Mouse (Mus musculus): ENCODE results near the gene Ngef. TPM values are rescaled to one million over a fixed set of nuclear protein-coding genes. Genes with fewer than 3 reads are reported as not detected.

The Ngef gene
- total and polyA plus RNA-seq, 3 experiments, result 0.23 to 0.70 (median 0.32) TPM

DNA sequence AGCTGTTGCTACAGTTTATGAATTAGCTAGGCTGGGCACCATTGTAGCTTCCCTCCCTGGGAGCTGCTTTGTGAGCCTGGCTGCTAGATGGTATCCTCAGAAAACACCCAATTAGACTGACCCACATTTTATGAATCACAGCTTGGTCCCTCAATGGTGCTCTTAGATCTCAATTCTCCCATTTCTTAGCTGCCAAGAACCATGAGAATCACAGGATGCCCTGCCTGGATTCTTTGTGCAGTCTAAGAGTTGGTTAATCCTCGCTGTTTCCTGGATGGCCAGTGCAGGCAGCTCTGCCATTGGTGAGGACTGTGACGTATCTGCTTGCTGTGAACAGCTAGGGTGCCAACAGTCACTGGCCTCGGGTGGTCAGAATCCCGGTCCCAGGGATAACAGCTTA, 80.1 kb downstream of the Ngef start:
- no peak overlapping the region for H3K4me3 ChIP-seq
- no peak overlapping the region for H3K9ac ChIP-seq (ENCODE audit: low read depth, low read length)
- TF ChIP-seq POLR2A (IDR thresholded peaks at IDR 0.05; ENCODE audit: insufficient read depth, low read depth, low read length) (no peak), EP300 (IDR thresholded peaks at IDR 0.05; ENCODE audit: insufficient read depth, low read depth, low read length) (no peak), CTCF (IDR thresholded peaks at IDR 0.05) (no peak)
- intact Hi-C loops (cut with DNase I), result no loop called here
- H3K27ac ChIP-seq, result no peak overlapping the region
- H3K36me3 ChIP-seq (ENCODE audit: control insufficient read depth, insufficient read depth, low read length), result no peaks in the 10 kb centered on the region
- DNase-seq, result no peak
- H3K4me1 ChIP-seq (ENCODE audit: control insufficient read depth, insufficient read depth, low read length), result no peaks in the 10 kb centered on the region
- H3K79me2 ChIP-seq (replicated peaks; ENCODE audit: control insufficient read depth, insufficient read depth, low read length), result no peaks in the 10 kb centered on the region
- WGBS, result 64% methylated on average over 4 of the region's 4 CpGs
- no peaks in the 10 kb centered on the region for H3K27me3 ChIP-seq (ENCODE audit: control insufficient read depth, insufficient read depth, low read length)

GRCm38 (mm10) chr1:87492285-87492684, 81.4 kb downstream of the Ngef start:
- H3K79me2 ChIP-seq (replicated peaks; ENCODE audit: control insufficient read depth, insufficient read depth, low read length), result no peaks in the 10 kb centered on the region
- intact Hi-C loops (cut with DNase I), result no loop called here
- no peak overlapping the region for H3K4me3 ChIP-seq
- no peak overlapping the region for H3K27ac ChIP-seq
- no peak for TF ChIP-seq POLR2A (IDR thresholded peaks at IDR 0.05; ENCODE audit: insufficient read depth, low read depth, low read length)
- no peak for TF ChIP-seq CTCF (IDR thresholded peaks at IDR 0.05)
- WGBS, result 37% methylated on average over 3 of the region's 3 CpGs
- no peak overlapping the region for H3K9ac ChIP-seq (ENCODE audit: low read depth, low read length)
- no peaks in the 10 kb centered on the region for H3K4me1 ChIP-seq (ENCODE audit: control insufficient read depth, insufficient read depth, low read length)
- H3K36me3 ChIP-seq (ENCODE audit: control insufficient read depth, insufficient read depth, low read length), result no peaks in the 10 kb centered on the region
- DNase-seq, result no peak
- no peaks in the 10 kb centered on the region for H3K27me3 ChIP-seq (ENCODE audit: control insufficient read depth, insufficient read depth, low read length)

- Histone ChIP-seq H3K4me3 (no peak overlapping the region), H3K9ac (ENCODE audit: low read depth, low read length) (no peak overlapping the region), H3K36me3 (ENCODE audit: control insufficient read depth, insufficient read depth, low read length) (no peaks in the 10 kb centered on the region), H3K27ac (no peak overlapping the region), H3K27me3 (ENCODE audit: control insufficient read depth, insufficient read depth, low read length) (no peaks in the 10 kb centered on the region), H3K4me1 (ENCODE audit: control insufficient read depth, insufficient read depth, low read length) (no peaks in the 10 kb centered on the region), H3K79me2 (replicated peaks; ENCODE audit: control insufficient read depth, insufficient read depth, low read length) (no peaks in the 10 kb centered on the region)
- WGBS, result 21% methylated on average over 6 of the region's 6 CpGs
- intact Hi-C loops (cut with DNase I), result no loop called here
- peak in 1 of 2 experiments; percentile 36 for DNase-seq
- TF ChIP-seq CTCF (IDR thresholded peaks at IDR 0.05) (0 out of 2 replicates have a peak, but pooled peaks have one; percentile 4), EP300 (IDR thresholded peaks at IDR 0.05; ENCODE audit: insufficient read depth, low read depth, low read length) (no peak)
These were observed 87.3 kb downstream of the Ngef start for GRCm38 (mm10) chr1:87486386-87486785.

GRCm38 (mm10) chr1:87482546-87482945, 91.1 kb downstream of the Ngef start:
- Histone ChIP-seq H3K4me1 (ENCODE audit: control insufficient read depth, insufficient read depth, low read length) (no peaks in the 10 kb centered on the region), H3K27me3 (ENCODE audit: control insufficient read depth, insufficient read depth, low read length) (no peaks in the 10 kb centered on the region), H3K79me2 (replicated peaks; ENCODE audit: control insufficient read depth, insufficient read depth, low read length) (no peaks in the 10 kb centered on the region), H3K27ac (no peak overlapping the region), H3K4me3 (no peak overlapping the region), H3K36me3 (ENCODE audit: control insufficient read depth, insufficient read depth, low read length) (no peaks in the 10 kb centered on the region), H3K9ac (ENCODE audit: low read depth, low read length) (no peak overlapping the region)
- 71% methylated on average over 4 of the region's 4 CpGs for WGBS
- DNase-seq, result no peak
- intact Hi-C loops (cut with DNase I), result no loop called here
- TF ChIP-seq EP300 (IDR thresholded peaks at IDR 0.05; ENCODE audit: insufficient read depth, low read depth, low read length), result no peak
- TF ChIP-seq POLR2A (IDR thresholded peaks at IDR 0.05; ENCODE audit: insufficient read depth, low read depth, low read length), result no peak
- TF ChIP-seq CTCF (IDR thresholded peaks at IDR 0.05), result no peak

DNA sequence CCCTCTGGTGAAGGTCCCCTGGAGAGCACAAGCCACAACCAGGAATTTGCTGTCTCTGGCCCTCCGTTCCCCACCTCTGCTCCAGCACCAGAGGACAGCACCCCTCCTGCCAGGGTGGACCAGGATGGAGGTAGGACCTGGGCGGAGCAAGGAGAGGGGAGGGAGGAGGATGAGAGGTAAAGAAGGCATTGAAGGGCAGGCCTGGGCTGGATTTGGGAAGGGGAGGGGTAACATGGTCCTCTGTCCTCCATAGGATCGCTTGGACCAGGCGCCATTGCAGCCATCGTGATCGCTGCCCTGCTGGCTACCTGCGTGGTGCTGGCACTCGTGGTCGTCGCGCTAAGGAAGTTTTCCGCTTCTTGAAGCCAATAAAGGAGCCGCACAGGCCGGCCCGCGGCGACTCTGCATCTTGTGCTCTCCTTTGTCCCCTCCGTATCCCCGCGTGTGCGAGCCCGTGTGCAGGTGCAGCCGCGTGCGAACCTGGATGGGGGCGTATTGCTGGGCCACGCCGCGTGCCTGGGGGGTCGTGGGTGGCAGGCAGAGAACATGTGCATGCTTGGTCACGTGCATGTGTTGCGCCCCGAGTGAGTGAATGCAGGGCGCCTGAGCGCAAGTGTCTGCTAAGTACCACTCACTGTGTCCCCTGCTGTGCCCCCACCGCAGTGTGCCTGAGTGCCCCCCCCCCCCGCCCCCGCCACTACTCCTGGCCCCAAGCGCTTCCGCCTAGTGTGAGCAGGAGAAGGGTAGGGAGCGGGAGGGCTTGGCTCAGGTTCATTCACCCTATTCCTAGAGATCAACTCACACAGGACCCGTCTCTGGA, 98.4 kb downstream of the Ngef start:
- DNase-seq, result no peak
- no peak overlapping the region for H3K4me3 ChIP-seq
- H3K9ac ChIP-seq (ENCODE audit: low read depth, low read length), result no peak overlapping the region
- no peaks in the 10 kb centered on the region for H3K4me1 ChIP-seq (ENCODE audit: control insufficient read depth, insufficient read depth, low read length)
- H3K36me3 ChIP-seq (ENCODE audit: control insufficient read depth, insufficient read depth, low read length), result no peaks in the 10 kb centered on the region
- TF ChIP-seq CTCF (IDR thresholded peaks at IDR 0.05), result no peak
- TF ChIP-seq EP300 (IDR thresholded peaks at IDR 0.05; ENCODE audit: insufficient read depth, low read depth, low read length), result no peak
- TF ChIP-seq POLR2A (IDR thresholded peaks at IDR 0.05; ENCODE audit: insufficient read depth, low read depth, low read length), result no peak
- 4% methylated on average over 42 of the region's 42 CpGs for WGBS
- no peaks in the 10 kb centered on the region for H3K79me2 ChIP-seq (replicated peaks; ENCODE audit: control insufficient read depth, insufficient read depth, low read length)
- H3K27ac ChIP-seq, result no peak overlapping the region
- peaks cover 2% of the 10 kb centered on the region for H3K27me3 ChIP-seq (ENCODE audit: control insufficient read depth, insufficient read depth, low read length)
- intact Hi-C loops (cut with DNase I), result no loop called here

DNA sequence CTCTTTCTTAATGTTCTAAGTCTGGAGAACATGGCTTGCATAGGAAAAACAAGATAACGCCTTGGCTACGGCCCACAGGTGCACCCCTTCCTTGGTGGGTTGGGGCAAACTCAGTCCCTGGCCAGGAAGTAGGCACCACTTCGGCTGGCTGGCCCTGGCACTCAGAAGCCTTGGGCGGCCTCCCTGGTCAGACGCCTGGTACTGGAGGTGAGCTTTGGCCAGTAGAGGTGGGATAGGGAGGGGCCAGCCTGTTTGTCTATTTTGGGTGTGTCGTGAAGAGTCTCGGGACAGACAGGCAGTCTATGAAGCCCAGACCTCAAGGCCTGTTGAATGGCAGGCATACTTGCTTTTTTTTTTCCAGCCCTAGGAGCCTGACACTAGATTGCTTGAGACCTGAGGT, 101.1 kb downstream of the Ngef start:
- Histone ChIP-seq H3K4me1 (ENCODE audit: control insufficient read depth, insufficient read depth, low read length) (no peaks in the 10 kb centered on the region), H3K27ac (no peak overlapping the region), H3K4me3 (no peak overlapping the region), H3K27me3 (ENCODE audit: control insufficient read depth, insufficient read depth, low read length) (peaks cover 2% of the 10 kb centered on the region), H3K36me3 (ENCODE audit: control insufficient read depth, insufficient read depth, low read length) (no peaks in the 10 kb centered on the region), H3K9ac (ENCODE audit: low read depth, low read length) (no peak overlapping the region), H3K79me2 (replicated peaks; ENCODE audit: control insufficient read depth, insufficient read depth, low read length) (no peaks in the 10 kb centered on the region)
- no peak for TF ChIP-seq EP300 (IDR thresholded peaks at IDR 0.05; ENCODE audit: insufficient read depth, low read depth, low read length)
- no peak for TF ChIP-seq CTCF (IDR thresholded peaks at IDR 0.05)
- 63% methylated on average over 7 of the region's 7 CpGs for WGBS
- peak; percentile 43 to 53 for DNase-seq
- intact Hi-C loops (cut with DNase I), result loop anchor here (5.0 kb wide), 1 partner anchor 250 kb away; no protein-coding TSS in a partner anchor

All from heart, adult 2 months (tissue).